Mouse (Mus musculus) heart, postnatal 25 days (tissue): ENCODE data around the gene Mgarp. TPM values are rescaled to one million over a fixed set of nuclear protein-coding genes. Genes with fewer than 3 reads are reported as not detected.
A peak's percentile ranks its signal among the peaks of the same experiment; 100 is the strongest.
"Not testable (repeated sequence)": the region's sequence is repeated elsewhere in the genome, so short reads cannot be mapped to it uniquely, and the experiment has no call there.

Experiments
- DNase-seq: peaks from one replicate; pipeline ENCODE4 v3.0.0; 2022; ENCODE audit warnings: low spot score
- intact Hi-C: fragments of 180-260 bp; cut with DNase I; formaldehyde crosslinking; loops from one replicate; pipeline ENCODE4 v1.15.1; 2025
- total RNA-seq, 2 experiments: library from RNA; stranded (reverse); gene quantifications; 2 replicates each; pipeline ENCODE4 v1.2.3; 2021

Mgarp gene
- total RNA-seq, 2 experiments from 2014 or later: 0.23 to 0.31 TPM

DNA sequence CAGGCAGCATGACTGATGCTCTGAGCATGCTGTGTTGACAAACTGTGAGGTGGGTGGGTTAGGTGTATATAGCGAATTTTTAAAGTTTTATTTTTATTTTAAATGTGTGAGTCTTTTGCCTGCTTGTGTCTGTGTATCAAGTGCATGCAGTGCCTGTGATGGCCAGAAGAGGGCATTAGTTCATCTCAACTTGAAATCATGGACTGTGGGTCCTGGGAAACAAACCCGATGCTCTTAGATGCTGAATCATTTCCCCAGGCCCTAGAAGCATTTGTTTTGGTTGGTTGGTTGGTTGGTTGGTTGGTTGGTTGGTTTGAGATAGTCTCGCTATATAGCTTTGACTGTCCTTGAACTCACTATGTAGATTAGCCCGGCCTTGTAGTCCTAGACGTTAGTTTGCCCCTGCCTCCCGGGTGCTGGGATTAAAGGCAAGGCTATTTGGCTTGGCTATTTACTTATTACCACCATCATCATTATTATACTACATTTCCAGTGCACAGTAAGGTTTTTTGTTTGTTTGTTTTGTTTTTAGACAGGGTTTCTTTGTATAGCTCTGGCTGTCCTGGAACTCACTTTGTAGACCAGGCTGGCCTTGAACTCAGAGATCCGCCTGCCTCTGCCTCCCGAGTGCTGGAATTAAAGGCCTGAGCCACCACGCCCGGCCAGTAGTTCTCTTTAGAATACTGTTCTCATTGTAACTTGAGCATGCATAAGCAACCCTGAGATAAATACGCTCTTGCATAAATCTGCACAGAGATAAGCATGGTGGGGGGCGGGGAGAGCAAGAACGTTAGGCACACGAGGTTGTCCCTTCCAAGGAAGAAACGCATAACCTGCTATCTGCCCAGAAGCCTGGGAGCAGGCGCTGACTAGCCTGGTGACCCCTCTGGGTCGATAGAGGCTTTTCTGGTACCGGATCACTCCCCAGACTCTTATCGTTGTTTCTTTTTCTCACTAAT lies 21.0 kb downstream of the Mgarp start:
- intact Hi-C loops: loop anchor here (2.0 to 5.0 kb wide), 2 partner anchors 21 to 37 kb away; partner anchors contain the start of gene Mgarp
- no peak for DNase-seq

DNA sequence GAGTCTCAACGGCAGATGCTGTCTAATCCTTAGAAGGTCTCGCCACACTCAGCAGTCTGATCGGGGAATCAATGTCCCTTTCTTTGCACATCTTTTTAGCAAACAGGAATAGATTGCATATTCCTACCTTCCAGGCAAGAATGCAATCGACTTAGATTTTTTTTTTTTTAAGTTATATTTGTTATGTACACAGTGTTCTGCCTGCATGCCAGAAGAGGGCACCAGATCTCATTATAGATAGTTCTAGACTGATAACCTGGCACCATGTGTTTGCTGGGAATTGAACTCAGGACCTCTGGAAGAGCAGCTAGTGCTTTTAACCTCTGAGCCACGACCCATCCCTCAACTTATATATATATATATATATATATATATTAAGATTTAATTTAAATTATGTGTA lies 23.0 kb downstream of the Mgarp start:
- intact Hi-C loops: no loop called here
- no peak for DNase-seq

DNA sequence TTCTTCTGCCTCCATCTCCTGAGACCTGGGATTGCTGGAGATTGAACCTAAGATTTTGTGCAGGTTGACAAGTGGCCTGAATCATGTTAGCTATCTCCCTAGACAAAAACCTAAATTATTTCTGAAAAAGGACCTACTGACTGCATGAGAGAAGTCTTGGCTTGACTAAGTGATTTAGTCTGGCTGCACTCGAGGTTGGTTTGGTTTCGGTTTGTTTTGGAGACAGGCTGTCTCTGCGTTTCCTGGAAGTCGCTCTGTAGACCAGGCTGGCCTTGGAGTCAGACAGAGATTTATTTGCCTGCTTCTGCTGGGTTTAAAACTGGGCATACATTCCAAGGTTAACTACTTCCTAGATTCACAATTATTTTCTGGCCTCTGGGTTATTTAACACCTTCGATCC lies 23.7 kb downstream of the Mgarp start:
- DNase-seq: no peak
- intact Hi-C loops: no loop called here

DNA sequence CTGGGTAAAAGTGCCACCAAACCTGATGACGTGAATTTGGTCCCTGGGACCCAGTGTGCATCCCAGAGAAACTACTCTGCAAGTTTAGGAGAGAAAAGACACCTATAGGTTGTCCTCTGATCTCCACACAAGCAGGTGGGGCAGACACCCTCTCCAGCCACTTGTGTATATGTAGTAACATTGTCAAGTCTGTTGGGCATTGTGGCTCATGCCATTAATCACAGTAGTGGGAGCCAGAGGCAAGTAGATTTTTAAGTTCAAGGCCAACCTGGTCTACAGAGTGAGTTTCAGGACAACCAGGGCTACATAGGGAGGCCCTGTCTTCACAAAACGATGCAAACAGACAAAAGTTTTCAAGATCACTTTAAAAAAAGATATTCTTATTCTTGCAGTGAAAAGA lies 24.7 kb downstream of the Mgarp start:
- no peak for DNase-seq
- intact Hi-C loops: no loop called here

DNA sequence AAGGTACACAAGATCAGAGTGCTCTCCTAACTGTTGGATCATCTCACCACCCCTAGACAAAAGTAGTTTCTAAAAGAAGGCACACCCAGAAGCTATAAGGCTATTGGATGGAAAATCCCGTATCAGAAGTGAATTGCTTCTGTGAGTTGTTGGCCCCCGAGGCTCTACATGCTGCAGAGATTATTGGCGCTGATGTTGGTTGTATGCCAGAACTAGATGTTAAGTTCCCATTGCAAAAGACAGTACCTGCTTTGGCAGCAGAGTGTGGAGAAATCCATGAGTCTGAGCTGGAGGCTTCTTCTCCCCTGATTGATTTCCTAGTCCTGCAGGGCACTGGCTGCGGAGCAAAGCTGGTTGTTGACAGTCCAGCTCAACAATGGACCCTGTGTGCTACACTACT lies 28.5 kb downstream of the Mgarp start:
- intact Hi-C loops: loop anchor here (5.0 to 10.0 kb wide), 2 partner anchors 39 to 213 kb away; partner anchors contain the start of gene Ndufc1
- no peak for DNase-seq

DNA sequence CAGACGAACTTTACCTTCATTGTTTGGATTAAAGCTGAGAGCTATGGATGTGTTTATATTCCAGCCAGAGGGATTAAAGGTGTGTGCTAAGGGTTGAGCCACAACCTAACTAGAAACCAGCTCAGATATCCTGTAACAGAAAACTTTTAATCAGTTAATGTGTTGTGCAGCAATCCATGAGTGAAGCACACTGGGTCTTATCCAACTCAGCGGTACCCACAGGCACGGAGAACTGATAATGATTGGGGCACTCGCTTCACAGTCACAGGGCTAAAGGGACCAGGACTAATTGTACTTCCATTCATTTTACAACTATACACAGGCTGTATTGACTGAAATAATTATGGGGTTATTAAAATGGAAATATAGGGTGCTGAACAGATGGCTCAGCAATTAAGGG lies 29.6 kb downstream of the Mgarp start:
- DNase-seq: no peak
- intact Hi-C loops: loop anchor here (5.0 to 10.0 kb wide), 2 partner anchors 40 to 212 kb away; partner anchors contain the start of gene Ndufc1

DNA sequence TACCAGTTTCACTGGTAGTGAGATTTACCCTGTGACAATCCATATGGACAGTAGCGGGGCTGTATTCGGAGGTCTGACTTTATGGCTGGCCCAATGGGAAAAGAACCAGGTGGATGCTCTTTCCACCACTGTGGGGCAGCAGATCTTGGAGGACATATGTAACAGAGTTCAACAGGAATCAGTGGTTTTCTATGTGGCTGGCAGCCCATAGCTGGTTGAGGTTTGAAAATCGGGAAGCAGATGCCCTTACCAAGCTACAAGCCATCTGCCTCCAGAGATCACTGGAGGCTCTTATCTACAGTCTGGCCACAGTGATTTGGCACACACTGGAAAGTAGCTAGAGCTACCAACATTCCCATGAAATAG lies 31.0 kb downstream of the Mgarp start:
- intact Hi-C loops: loop anchor here (1.0 to 10.0 kb wide), 4 partner anchors 42 to 211 kb away; partner anchors contain the start of gene Ndufc1
- no peak for DNase-seq

DNA sequence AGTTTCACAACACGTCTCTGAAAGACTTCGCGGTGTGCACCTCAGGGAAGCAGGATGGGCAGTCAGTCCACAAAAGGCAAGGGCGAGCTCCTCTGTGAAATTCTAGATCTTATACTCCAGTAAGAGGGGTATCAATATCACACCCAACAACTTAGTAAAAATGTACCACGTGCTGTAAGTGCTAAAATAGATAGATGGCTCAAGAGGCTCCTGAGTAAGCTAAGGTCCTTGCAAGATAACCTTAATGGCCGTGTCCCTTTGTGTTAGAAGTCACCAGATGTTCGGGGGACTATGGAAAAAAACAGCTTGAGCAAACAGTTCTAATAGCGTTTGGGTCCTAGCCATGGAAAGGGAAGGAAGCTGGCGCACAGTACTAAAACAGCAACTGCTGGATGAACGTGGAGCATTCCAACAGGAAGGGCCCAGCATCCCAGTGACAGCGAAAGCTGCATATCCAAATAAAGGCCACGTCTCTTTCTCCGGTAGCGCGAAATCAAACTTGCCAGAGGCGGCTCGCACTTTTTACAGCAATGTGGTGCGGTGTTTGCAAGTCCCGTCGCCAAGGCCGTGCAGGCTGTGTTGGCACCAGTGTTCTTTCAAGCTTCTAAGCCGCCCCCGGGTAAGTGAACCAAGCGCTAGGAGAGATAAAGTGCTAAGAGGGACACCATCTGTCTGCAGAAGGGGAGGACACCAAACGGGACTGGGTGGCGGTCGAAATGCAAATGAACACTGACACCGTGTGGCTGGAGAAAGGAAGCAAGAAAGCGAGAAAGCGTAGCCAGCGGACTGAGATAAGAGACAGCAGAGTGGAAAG lies 31.6 kb downstream of the Mgarp start:
- DNase-seq: peak; percentile 64
- intact Hi-C loops: loop anchor here (1.0 to 10.0 kb wide), 4 partner anchors 42 to 210 kb away; partner anchors contain the start of gene Ndufc1

DNA sequence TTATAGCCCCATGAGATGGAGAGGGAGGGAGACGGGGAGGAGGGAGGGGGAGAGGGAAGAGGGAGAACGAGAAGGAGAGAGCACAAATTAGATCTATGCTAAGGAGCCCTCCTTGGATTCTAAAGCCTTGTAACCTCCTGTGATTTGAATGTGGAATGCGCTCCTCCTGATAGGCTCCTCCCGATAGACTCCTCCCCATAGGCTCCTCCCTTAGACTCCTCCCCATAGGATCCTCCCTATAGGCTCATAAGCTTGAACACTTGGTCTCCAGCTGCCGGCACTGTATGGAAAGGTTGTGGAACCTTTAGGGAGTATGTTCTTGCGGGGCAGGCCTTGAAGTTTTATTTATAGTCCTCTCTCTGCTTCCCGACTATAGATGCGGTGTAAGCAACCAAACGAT lies 35.5 kb downstream of the Mgarp start:
- intact Hi-C loops: loop anchor here (10.0 kb wide), 1 partner anchor 206 kb away; no protein-coding TSS in a partner anchor
- DNase-seq: no peak

DNA sequence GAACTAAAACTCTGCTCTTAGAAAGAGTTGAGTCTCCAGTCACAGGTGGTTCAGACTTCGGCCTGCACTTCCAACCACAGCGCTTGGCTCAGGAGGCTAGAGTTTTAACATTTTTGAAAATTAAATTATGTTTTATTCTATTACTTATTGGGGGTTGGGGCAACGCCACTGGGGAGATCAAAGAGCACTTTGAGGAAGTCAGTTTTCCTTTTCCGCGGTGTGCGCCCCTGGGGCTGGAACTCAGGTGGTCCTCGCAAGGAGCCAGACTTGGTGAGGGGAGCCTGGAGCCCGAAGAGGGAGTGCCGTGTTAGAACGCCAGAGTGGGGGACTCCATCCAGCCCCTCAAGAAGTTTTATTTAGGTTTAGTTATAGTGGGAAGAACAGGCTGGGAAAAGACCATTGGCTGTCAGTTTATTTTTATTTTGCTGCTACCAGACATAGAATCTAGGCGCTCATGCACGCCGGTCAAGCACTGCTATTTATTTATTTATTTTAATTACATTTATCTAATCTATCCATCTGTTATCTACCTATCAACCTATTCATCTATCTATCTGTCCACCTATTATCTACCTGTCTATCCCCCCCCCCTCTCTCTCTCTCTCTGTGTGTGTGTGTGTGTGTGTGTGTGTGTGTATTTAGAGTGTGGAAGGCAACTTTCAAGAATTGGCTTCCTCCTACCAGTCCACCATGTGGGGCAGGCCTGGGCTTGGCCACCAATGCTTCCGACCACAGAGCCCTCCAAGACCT lies 36.8 kb downstream of the Mgarp start:
- intact Hi-C loops: loop anchor here (10.0 kb wide), 1 partner anchor 205 kb away; no protein-coding TSS in a partner anchor
- DNase-seq: no peak

DNA sequence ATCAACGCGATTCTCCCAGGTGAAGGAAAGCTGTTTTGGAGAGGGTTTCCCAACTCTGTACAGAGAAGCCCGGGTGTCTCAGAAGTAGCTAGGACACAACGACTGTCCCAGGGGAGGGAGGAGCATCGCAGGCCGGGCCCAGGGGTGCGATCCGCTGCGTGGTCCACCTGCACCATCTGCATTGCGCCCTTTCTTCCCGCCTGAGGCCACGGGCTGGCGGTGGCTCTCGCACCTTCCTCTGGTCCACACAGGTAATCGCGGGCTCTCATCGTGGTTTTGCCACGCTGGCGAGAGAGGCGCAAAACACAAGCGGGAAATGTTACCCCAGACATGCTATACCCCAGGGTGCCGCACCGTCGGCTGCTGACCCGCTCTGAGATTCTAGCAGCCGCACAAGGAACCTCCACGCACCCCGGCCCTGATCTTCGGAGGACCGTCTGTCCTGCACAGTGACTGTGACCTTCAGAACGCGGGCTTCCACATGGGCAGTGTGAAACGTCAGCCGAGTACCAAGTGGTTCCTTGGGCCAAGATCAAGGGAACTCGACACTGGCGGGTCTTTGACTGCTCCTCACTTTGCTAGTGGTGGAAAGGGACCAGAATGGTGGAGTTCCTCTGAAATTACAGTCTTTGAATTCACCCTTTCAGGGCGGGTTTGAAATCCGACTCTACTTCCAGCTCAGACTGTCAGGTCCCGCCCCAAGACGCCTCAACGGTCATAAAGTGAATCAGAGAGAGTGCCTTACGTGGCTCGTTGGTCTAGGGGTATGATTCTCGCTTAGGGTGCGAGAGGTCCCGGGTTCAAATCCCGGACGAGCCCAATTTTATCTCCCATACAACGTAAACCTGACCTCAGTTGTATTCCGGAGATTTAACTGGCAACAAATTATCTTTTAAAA lies 37.6 kb downstream of the Mgarp start:
- DNase-seq: peak; percentile 34
- intact Hi-C loops: no loop called here

DNA sequence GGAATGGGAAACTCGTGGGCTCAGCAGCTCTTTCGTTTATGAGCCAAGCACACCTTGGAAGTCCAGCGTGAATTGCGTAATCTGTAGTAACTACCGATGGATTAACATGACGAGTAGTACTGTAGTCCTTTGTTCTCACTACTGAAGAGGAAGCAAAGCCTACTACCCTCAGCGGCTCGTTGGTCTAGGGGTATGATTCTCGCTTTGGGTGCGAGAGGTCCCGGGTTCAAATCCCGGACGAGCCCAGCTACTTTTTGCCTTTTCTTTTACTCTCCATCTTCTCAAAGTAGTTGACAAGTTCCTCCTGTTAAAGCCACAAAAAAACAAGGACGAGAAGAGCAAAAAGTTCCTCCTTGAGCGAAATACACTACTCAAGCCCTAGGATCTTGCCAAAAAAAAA lies 38.4 kb downstream of the Mgarp start:
- intact Hi-C loops: no loop called here

DNA sequence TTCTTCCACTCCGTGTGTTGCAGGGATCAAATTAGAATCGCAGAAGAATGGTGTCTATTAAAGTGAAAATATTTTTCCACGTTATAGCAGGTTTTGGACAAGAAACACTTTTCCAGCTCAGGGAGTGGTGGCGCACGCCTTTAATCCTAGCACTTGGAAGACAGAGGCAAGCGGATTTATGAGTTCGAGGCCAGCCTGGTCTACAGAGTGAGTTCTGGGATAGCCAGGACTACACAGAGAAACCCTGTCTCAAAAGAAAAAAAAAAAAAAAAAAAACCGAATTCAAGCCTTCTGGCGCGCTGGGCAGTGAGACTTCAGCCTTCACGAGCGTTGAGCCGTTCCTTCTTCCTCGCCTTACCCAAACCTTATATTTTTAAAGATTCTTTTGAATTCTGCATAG lies 38.9 kb downstream of the Mgarp start:
- intact Hi-C loops: loop anchor here (2.0 kb wide), 1 partner anchor 15 kb away; no protein-coding TSS in a partner anchor
- DNase-seq: no peak

More for the DNA sequence above, 38.4 kb downstream of the Mgarp start:
- no peak for DNase-seq

DNA sequence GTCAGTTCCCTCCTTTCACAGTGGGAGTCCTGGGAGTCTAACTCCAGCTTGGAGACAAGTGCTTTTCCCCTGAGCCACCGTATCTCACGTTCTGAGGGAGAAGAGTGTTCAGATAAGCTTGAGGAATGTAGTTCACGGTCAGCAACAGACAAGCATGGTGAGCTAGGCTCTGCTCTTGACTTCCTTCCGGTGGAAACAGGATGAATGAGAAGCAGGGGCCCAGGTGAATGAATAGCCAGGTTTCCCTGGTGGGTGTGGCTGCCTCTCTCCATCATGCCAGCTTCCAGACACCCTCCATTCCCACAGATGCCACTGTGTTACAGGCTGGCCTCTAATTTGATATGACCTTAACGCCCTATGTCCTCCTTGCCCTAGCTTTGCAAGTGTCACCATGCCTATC lies 39.5 kb downstream of the Mgarp start:
- intact Hi-C loops: loop anchor here (2.0 kb wide), 1 partner anchor 14 kb away; no protein-coding TSS in a partner anchor
- DNase-seq: no peak

DNA sequence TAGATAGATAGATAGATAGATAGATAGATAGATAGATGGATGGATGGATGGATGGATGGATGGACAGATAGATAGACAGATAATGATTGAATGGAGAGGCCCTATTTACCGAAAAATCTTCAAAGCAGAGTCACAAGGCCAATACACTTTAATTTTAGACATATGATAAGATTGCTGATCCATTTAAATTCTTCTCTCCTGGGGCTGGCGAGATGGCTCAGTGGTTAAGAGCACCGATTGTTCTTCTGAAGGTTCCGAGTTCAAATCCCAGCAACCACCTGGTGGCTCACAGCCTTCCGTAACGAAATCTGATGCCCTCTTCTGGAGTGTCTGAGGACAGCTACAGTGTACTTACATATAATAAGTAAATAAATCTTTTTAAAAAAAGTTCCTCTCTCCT lies 41.6 kb downstream of the Mgarp start:
- intact Hi-C loops: loop anchor here (5.0 kb wide), 1 partner anchor 123 kb away; no protein-coding TSS in a partner anchor
- not testable (repeated sequence) for DNase-seq

DNA sequence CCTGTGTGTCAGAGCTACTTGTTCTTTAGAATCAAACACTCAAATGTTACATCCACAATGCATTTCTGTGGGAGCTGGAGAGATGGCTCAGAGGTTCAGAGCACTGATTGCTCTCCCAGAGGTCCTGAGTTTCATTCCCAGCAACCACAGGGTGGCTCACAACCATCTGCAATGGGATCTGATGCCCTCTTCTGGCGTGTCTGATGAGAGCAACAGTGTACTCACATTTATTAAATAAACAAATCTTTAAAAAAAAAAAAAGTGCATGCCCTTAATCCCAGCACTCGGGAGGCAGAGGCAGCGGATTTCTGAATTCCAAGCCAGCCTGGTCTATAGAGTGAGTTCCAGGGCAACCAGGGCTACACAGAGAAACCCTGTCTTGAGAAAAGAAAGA lies 42.5 kb downstream of the Mgarp start:
- DNase-seq: no peak
- intact Hi-C loops: loop anchor here (5.0 kb wide), 1 partner anchor 122 kb away; no protein-coding TSS in a partner anchor

DNA sequence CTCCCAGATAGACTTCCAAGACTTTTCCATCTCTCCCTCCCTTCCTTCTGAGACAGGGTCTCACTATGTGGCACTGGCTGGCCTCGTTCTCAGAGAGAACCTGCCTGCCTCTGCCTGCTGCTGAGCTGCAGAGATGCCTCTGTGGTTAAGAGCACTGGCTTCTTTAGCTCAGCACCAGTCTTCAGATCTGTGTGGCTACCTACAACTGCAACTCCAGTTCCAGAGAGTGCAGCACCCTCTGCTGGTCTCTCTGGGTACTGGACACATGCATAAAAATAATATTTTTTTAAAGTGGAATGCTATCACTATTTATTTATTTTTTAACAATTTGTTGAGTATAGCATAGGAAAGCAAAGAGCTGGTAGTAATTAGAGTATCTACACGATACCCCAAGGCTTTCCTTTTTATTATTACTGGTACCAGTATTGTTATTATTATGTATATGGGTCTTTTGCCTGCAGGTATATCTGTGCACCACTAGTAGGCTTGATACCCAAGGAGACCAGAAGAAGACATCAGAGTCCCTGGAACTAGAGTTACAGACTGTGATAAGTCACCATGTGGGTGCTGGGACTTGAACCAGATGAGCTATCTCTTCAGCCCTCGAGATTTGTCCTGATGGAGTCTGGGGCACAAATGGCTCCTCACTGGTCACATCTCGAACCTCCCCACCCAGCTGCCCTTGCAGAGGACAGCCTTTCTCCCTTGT lies 43.1 kb downstream of the Mgarp start:
- intact Hi-C loops: loop anchor here (1.0 to 5.0 kb wide), 3 partner anchors 27 to 121 kb away; no protein-coding TSS in a partner anchor
- no peak for DNase-seq

DNA sequence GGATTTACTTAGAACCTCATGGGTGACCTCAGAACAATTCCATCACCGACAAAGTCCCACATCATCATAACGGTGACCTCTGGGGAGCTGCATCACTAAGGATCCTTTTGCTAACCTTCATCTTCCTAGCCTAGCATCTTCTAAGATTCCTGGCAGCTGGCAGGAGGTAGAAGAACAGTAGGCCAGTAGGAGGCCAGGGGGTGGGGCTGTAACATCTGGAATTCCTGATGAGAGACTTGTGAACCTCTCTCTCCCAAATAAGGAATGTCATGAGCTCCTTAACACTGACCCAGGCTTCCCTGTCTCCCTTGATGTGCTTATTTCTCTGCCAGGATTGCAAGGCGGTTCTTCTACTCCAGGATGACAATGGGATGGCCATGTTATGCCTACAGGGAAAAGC lies 45.7 kb downstream of the Mgarp start:
- DNase-seq: no peak
- intact Hi-C loops: loop anchor here (5.0 kb wide), 1 partner anchor 119 kb away; no protein-coding TSS in a partner anchor
